In the genomic region with DNA sequence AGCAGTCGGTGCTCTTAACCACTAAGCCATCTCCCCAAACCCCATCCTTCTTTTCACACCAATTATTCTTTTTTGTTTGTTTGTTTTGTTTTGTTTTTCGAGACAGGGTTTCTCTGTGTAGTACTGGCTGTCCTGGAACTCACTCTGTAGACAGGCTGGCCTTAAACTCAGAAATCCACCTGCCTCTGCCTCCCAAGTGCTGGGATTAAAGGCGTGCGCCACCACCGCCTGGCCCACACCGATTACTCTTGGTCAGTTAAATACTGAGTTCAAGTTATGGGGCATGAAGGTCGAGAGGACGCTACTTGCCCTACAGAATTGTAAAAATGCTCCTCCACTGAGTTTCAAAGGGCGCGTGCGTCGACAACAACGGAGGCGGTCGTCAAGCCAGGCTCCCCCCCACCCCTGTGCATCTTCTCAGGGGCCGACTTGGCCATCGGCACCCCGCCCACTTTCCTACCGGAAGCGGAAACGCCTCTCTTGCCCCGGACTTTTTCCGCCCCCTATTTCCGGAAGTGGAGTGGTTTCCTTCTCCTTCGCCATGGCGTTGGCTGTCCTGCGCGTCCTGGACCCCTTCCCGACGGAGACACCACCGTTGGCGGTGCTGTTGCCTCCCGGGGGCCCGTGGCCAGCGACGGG, we compare ENCODE assay signal across 7 mouse cellular contexts. TPM values are rescaled to one million over a fixed set of nuclear protein-coding genes. Genes with fewer than 3 reads are reported as not detected.
DNase-seq lines count a peak whose midpoint lies in the region; ATAC-seq and TF ChIP-seq lines count a peak whose summit lies in the region.

A gene (plus strand): TSS at position 505 of the 639 bp plus-strand sequence.

- peak; percentile 93 for DNase-seq in adrenal gland, postnatal 25 days
- DNase-seq in heart, adult 18-20 months: peak; percentile 95 to 96
- peak; percentile 96 for DNase-seq in kidney, adult 2 months
- peak; percentile 83 to 89 for DNase-seq in spleen, adult 2 months (ENCODE audit: low read depth in 1 of 2, low spot score in 2 of 2)

- peak within 1 kb of the TSS; percentile 99 for H3K4me2 ChIP-seq in embryonic facial prominence, embryonic 12.5 days (replicated peaks)
- peak within 1 kb of the TSS; percentile 99 for H3K4me2 ChIP-seq in limb, embryonic 12.5 days
- H3K4me2 ChIP-seq in midbrain, embryonic 15.5 days: peak within 1 kb of the TSS; percentile 92

- H3K27ac ChIP-seq in embryonic facial prominence, embryonic 12.5 days: peak within 1 kb of the TSS; percentile 73
- peak within 1 kb of the TSS; percentile 34 for H3K27ac ChIP-seq in kidney, adult 2 months (ENCODE audit: insufficient read depth, low read depth, low read length)
- peak within 1 kb of the TSS; percentile 78 for H3K27ac ChIP-seq in limb, embryonic 12.5 days
- peak within 1 kb of the TSS; percentile 87 for H3K27ac ChIP-seq in midbrain, embryonic 15.5 days
- H3K27ac ChIP-seq in spleen, adult 2 months (ENCODE audit: insufficient read depth, low read length): peak within 1 kb of the TSS; percentile 80

- H3K4me1 ChIP-seq in embryonic facial prominence, embryonic 12.5 days: peaks cover 24% of the 10 kb centered on the region
- peaks cover 5% of the 10 kb centered on the region; the same call in 1 of the 2 replicates for H3K4me1 ChIP-seq in kidney, adult 2 months (ENCODE audit: control insufficient read depth, insufficient read depth, low read length)
- H3K4me1 ChIP-seq in limb, embryonic 12.5 days (replicated peaks): peaks cover 19% of the 10 kb centered on the region
- H3K4me1 ChIP-seq in midbrain, embryonic 15.5 days: peaks cover 16% of the 10 kb centered on the region
- H3K4me1 ChIP-seq in spleen, adult 2 months (ENCODE audit: control insufficient read depth, insufficient read depth, insufficient read length): peaks cover 7% of the 10 kb centered on the region; the same call in 1 of the 2 replicates

- 7% methylated on average over 36 of the region's 36 CpGs for WGBS in embryonic facial prominence, embryonic 12.5 days
- 6% methylated on average over 36 of the region's 36 CpGs for WGBS in kidney, adult 2 months
- WGBS in limb, embryonic 12.5 days: 8% methylated on average over 36 of the region's 36 CpGs
- WGBS in midbrain, embryonic 15.5 days: 7% methylated on average over 36 of the region's 36 CpGs
- WGBS in spleen, adult 2 months: 7% methylated on average over 36 of the region's 36 CpGs

- no peaks in the 10 kb centered on the region for H3K27me3 ChIP-seq in embryonic facial prominence, embryonic 12.5 days
- H3K27me3 ChIP-seq in kidney, adult 2 months (replicated peaks; ENCODE audit: control insufficient read depth, insufficient read depth, low read length): no peaks in the 10 kb centered on the region
- no peaks in the 10 kb centered on the region for H3K27me3 ChIP-seq in limb, embryonic 12.5 days
- H3K27me3 ChIP-seq in midbrain, embryonic 15.5 days (replicated peaks): no peaks in the 10 kb centered on the region
- H3K27me3 ChIP-seq in spleen, adult 2 months (ENCODE audit: control insufficient read depth, insufficient read depth, low read length): no peaks in the 10 kb centered on the region

- peak within 1 kb of the TSS; percentile 96 for H3K9ac ChIP-seq in embryonic facial prominence, embryonic 12.5 days
- H3K9ac ChIP-seq in limb, embryonic 12.5 days (replicated peaks): peak within 1 kb of the TSS; percentile 94
- peak within 1 kb of the TSS; percentile 93 for H3K9ac ChIP-seq in midbrain, embryonic 15.5 days

- no peak for TF ChIP-seq CTCF in kidney, adult 2 months (conservative IDR thresholded peaks at IDR 0.05; ENCODE audit: insufficient read depth, insufficient read length, low read depth, low read length)
- TF ChIP-seq CTCF in spleen, adult 2 months (IDR thresholded peaks at IDR 0.05; ENCODE audit: extremely low read depth, insufficient read depth, insufficient read length, insufficient replicate concordance): no peak

- TF ChIP-seq POLR2A in kidney, adult 2 months (IDR thresholded peaks at IDR 0.05; ENCODE audit: low read depth, low read length): peak; percentile 66
- TF ChIP-seq POLR2A in spleen, adult 2 months (IDR thresholded peaks at IDR 0.05; ENCODE audit: low read depth, low read length): peak; percentile 71

- H3K9me3 ChIP-seq in embryonic facial prominence, embryonic 12.5 days: no peaks in the 10 kb centered on the region
- H3K9me3 ChIP-seq in limb, embryonic 12.5 days: no peaks in the 10 kb centered on the region
- H3K9me3 ChIP-seq in midbrain, embryonic 15.5 days: no peaks in the 10 kb centered on the region

- peaks cover 25% of the 10 kb centered on the region for H3K36me3 ChIP-seq in embryonic facial prominence, embryonic 12.5 days
- no peaks in the 10 kb centered on the region for H3K36me3 ChIP-seq in kidney, adult 2 months (ENCODE audit: control insufficient read depth, insufficient read depth, low read length)
- H3K36me3 ChIP-seq in limb, embryonic 12.5 days: peaks cover 27% of the 10 kb centered on the region
- peaks cover 14% of the 10 kb centered on the region for H3K36me3 ChIP-seq in midbrain, embryonic 15.5 days (replicated peaks)
- peaks cover 9% of the 10 kb centered on the region for H3K36me3 ChIP-seq in spleen, adult 2 months (ENCODE audit: control insufficient read depth, insufficient read depth, low read length)

- peak; percentile 83 for ATAC-seq in embryonic facial prominence, embryonic 12.5 days (ENCODE audit: insufficient number of reproducible peaks, insufficient read depth, low FRiP score, low TSS enrichment)
- peak; percentile 76; the same call in 1 of the 2 replicates for ATAC-seq in limb, embryonic 12.5 days (ENCODE audit: insufficient number of reproducible peaks, insufficient read depth, low FRiP score, low TSS enrichment, low read depth)
- ATAC-seq in midbrain, embryonic 15.5 days (replicated peaks): peak; percentile 93

- H3K4me3 ChIP-seq in embryonic facial prominence, embryonic 12.5 days: peak within 1 kb of the TSS; percentile 100
- peak within 1 kb of the TSS; percentile 82 for H3K4me3 ChIP-seq in kidney, adult 2 months (ENCODE audit: insufficient read depth, low read depth, low read length)
- peak within 1 kb of the TSS; percentile 100 for H3K4me3 ChIP-seq in limb, embryonic 12.5 days (replicated peaks)
- peak within 1 kb of the TSS; percentile 91 for H3K4me3 ChIP-seq in midbrain, embryonic 15.5 days
- H3K4me3 ChIP-seq in spleen, adult 2 months (ENCODE audit: extremely low read depth, insufficient read depth, insufficient read length): peak within 1 kb of the TSS; percentile 98

RNA-seq across cellular contexts. Expression of the gene that starts here (rescaled TPM):
- 60.6 and 68.6 TPM in 2 replicates for total RNA-seq in adrenal gland, postnatal 25 days (2021)
- 43.0 and 45.1 TPM in 2 replicates for polyA plus RNA-seq in embryonic facial prominence, embryonic 12.5 days (2016; fragmentation: Nextera tagmentation; extraction: Ambion mirVana)
- total RNA-seq in heart, adult 18-20 months (2021): 10 to 100 TPM; 36.1 to 39.2 TPM
- 68.2 and 84.1 TPM in 2 replicates for polyA plus RNA-seq in kidney, adult 2 months (2012; rRNA removed)
- polyA plus RNA-seq in limb, embryonic 12.5 days (2016; fragmentation: Nextera tagmentation; extraction: Ambion mirVana): 37.7 and 42.1 TPM in 2 replicates
- polyA plus RNA-seq in midbrain, embryonic 15.5 days (2015; fragmentation: Nextera tagmentation; extraction: Ambion mirVana): 28.2 and 31.9 TPM in 2 replicates
- 44.9 and 64.0 TPM in 2 replicates for polyA plus RNA-seq in spleen, adult 2 months (2012; rRNA removed)

Comparison
In these comparisons a context has a peak if more than half of its experiments do, and no peak if none do; other contexts are left out.
1. Peak in every context shown above with its lines: DNase-seq, ATAC-seq, H3K4me3 ChIP-seq and H3K27ac ChIP-seq.
2. H3K27ac ChIP-seq: peak in every context shown above with its lines; median percentile 87 in midbrain, embryonic 15.5 days; 80 in spleen, adult 2 months; 78 in limb, embryonic 12.5 days; 73 in embryonic facial prominence, embryonic 12.5 days; 34 in kidney, adult 2 months.